Mouse (Mus musculus) cerebellum, adult 9-11 months (tissue): ENCODE measurements around the gene Hs2st1.
"Not testable (repeated sequence)": the region's sequence is repeated elsewhere in the genome, so short reads cannot be mapped to it uniquely, and the experiment has no call there.

Source experiments
- DNase-seq: peaks from one replicate; pipeline ENCODE4 v3.0.0; 2022

The Hs2st1 gene

GRCm38 (mm10) chr3:144570047-144570815, at the start of gene Hs2st1, which contains the start of gene Selenof:
Gene Hs2st1 (minus strand): TSS chr3:144570181.
Gene Selenof (plus strand): TSS chr3:144570304.
- DNase-seq, result peak; percentile 100

DNA sequence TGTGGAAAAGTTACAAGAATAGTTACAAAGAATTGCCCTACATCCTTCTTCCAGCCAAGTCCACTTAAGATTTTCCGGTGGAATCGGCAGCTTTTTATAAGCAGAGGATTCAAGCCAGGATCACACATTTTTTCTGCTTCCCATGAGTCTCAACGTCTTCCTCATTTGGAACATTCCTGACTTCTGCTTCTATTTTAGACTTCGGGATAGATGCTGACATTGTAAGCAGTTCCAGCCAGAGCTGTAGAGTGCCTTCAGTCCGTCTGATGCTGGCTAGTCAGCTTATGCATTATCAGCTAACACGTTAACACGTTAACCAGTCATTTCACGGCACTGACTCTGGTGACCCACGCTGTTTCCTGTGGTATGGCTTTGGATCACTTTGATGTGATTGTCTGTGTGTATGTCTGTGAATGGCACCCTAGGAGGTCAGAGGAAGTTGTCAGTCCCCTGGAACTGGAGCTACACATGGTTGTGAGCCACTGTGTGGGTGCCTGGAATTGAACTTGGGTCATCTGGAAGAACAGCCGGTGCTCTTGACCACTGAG, 47.7 kb upstream of the Hs2st1 start:
- no peak for DNase-seq

DNA sequence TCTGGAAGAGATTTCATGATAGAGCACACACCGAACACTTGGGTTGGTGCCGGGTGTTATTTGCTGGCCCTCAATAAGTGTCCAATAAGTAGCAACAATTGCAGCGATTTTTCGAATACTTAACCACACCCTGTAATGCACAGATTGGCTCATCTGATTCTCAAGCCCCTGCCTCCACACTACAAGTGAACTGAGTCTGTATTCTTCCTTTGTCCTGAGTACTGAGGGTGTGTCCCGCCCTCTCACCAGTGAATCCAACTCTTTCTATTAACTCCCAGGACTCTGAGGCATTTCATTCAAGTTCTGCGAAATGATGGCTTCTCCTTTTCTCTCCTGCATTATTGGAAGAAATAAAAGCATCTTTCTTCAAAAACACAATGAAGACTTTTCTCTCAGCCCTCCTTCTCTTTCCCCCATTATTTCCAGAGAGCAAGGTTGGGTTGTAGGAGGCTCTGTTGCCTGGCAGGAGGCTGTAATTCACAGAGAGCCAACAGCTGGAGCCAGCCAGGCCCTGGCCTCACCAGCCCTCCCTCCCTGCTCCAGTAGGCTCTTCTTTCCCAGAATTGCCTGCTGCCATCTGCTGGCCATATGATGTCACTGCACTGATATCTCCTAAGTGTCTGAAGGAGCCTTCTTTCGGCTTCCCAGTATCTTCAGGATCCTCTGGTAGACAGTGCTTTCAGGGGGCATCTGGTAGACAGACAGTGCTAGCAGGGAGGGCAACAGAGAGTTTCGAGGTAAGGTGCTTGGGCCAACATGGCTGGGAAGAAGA, 46.9 kb upstream of the Hs2st1 start:
- DNase-seq, result peak; percentile 73

GRCm38 (mm10) chr3:144615459-144615858, 45.5 kb upstream of the Hs2st1 start:
- no peak for DNase-seq

GRCm38 (mm10) chr3:144614698-144615097, 44.7 kb upstream of the Hs2st1 start:
- no peak for DNase-seq

GRCm38 (mm10) chr3:144614277-144614676, 44.3 kb upstream of the Hs2st1 start:
- no peak for DNase-seq

- DNase-seq, result no peak
Observed at GRCm38 (mm10) chr3:144612382-144612781, 42.4 kb upstream of the Hs2st1 start.

DNA sequence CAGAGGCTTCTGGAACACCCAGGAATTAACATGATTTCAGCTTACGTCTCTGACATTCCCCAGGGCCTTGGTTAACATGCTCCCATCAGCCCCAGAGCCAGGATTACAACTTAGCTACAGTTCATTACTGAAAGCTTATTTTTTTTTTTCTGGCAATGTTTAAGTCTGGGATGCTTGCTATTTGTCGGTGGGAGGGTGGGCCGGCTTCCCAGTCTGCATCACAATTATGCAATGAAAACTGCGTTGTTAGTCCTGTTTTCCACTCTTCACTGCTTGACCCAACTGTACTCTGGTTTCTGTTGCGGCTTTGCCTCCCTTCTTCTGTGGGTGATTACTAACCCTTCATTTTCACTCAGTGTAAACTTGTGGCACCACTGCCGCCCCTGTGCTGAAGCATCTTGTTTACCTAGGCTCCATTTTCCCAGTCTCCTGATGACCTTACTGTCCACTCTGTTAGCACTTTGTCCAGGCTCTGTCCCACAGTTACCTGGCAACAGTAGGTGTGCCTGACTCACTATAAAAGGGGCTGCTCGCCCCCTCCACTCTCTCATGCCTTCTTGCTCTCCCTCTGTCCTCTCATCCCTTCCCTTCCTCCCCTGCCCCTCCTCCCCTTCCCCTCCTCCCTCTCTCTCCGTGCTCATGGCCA, 41.8 kb upstream of the Hs2st1 start:
- no peak for DNase-seq

DNA sequence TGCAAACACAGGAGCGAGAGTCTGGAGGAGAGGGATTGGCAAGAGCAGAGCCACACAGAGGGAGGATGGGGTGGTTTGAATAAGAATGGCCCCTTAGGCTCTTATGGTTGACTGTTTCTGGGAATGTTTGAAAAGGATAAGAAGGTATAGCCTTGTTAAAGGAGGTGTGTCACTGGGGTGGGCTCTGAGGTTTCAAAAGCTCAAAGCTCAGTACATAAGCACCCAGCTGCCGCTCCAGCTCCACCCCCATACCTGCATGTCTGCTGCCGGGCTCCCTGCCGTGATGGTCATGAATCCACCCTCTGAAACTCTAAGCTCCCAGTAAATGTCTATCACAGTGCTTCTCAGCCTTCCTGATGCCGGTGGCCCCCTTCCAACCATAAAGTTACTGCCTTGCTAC, 40.8 kb upstream of the Hs2st1 start:
- no peak for DNase-seq

- DNase-seq, result no peak
Observed at GRCm38 (mm10) chr3:144608090-144608489, 38.1 kb upstream of the Hs2st1 start.

DNA sequence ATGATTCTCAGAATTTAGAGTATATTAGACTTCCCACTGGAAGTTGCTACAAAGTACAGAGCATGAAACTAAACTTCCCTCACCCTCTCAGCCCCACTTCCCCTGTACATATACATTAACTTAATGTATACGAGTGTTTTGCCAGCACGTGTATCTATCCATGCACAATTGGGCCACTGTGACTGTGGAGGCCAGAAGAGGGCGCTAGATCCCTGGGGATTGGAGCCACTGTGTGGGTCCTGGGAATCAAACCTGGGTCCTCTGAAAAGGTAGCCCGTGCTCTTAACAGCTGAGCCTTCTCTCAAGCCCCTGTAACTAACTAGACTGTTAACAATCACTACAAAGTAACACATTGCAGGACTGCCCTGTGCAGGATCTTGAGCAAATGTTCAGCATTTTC, 36.5 kb upstream of the Hs2st1 start:
- no peak for DNase-seq

DNA sequence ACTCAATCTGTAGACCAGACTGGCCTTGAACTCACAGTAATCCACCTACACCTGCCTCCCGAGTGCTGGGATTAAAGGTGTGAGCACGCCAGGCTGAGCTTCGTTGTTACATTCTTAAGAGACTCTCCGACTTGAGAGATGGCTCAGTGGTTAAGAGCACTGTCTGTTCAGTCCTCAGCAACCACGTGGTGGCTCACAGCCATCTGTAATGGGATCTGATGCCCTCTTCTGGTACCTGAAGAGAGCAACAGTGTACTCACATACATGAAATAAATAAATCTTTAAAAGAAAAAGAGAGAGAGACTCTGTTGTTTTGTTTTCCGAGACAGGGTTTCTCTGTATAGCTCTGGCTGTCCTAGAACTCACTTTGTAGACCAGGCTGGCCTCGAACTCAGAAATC, 35.8 kb upstream of the Hs2st1 start:
- not testable (repeated sequence) for DNase-seq

- no peak for DNase-seq
Observed at GRCm38 (mm10) chr3:144604205-144604604, 34.2 kb upstream of the Hs2st1 start.

GRCm38 (mm10) chr3:144603558-144603957, 33.6 kb upstream of the Hs2st1 start:
- DNase-seq, result no peak

DNA sequence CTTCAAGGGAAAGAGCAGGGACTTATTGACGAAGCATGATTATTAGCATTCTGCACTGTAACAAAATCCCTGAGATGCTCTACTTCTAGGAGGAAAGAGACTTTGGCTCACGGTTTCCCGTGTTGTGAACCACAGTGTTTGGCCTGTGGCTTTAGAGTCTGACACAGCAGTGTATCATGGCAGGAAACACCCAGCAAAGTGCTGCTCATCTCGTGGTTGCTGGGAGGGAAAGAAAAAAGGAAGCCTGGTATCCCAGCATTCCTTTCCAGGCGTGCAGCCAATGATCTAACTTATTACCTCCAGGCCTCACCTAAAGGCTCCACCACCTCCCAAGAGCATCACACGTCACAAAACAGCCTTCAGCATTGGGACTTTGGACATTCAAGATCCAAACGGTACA, 32.8 kb upstream of the Hs2st1 start:
- DNase-seq, result no peak

DNA sequence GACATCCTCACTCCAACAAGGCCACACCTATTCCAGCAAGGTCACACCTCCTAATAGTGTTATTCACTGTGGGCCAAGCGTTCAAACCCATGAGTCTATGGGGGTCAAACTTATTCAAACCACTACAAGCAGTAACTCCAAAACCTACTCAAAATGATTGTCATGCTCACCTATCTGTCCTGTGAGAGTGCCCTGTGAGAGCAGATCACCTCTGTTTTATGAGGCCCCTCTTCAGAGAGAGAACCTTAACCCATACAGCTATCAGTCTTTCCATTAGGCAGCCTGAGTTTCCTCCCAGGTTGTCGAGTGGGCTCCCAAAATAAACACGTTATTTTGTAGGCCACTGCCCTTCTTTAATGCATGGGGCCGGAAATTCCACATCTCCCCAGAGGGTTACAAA, 32.4 kb upstream of the Hs2st1 start:
- no peak for DNase-seq

DNA sequence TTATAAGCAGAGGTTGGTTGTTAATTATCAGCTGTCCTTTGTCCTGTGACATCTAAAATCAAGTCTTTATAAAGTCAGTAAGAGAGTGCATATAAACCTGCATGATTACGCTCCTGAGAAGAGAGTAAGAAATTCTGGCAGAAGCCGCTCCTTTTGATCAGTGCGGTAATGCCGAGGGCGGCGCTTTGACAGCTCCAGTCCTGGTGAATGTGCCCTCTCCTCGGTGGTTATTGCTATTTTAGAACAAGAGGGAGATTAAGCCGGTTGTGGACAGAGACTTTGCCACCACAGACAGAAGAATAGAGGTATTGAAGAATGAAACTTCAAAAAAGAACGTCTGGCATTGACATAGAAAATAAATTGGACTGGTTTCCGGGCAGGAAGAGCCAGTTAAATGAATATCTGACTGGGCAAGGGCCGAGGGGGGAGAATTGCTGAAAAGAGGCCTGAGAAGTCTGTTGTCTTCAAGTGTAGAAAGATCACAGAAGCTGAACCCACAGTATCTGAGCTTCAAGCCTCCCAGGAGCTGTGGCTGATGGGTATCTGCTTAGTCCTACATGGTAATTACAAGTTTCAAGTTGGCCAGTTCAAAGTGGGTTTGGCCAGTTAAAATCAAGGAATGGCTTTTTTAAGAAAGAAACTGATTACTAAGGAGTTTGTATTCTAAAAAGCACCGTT, 27.9 kb upstream of the Hs2st1 start:
- DNase-seq, result no peak

GRCm38 (mm10) chr3:144597121-144597520, 27.1 kb upstream of the Hs2st1 start:
- DNase-seq, result no peak

DNA sequence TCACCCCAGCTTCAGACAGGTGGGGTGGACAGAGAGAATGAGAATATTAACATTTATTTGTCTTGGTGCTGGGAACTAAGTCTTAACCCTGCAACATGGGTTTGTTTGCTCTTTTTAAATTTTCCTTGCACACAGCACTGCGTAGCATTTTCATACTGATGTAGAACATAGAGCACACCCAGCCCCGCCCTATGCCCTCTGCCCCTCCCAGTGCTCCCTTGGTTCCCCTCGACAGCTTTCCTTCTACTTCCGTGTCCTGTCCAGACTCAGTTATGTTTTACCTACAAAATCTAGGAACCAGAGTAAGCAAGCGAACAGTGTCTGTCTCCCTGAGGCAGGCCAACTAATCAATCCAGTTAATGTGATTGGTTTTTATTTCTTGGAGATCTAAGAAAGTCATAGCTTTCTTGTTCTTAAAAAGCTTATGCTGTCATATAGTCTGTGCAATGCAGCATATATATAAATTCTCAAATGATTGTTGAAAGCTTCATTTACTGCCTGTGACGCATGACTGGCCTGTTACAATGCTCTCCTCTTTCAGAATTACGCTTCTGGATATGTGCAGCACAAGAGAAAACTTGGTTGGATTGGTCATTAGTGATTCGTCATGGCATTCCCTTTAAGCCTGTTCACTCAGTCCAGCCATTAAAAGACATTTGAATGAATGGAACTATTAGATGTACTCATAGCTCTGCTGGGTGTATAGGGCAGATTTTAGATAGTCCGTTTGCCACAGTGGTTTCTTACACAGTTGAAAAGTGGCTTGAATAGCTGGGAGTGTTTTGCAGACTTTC, 23.2 kb upstream of the Hs2st1 start:
- DNase-seq, result no peak

DNA sequence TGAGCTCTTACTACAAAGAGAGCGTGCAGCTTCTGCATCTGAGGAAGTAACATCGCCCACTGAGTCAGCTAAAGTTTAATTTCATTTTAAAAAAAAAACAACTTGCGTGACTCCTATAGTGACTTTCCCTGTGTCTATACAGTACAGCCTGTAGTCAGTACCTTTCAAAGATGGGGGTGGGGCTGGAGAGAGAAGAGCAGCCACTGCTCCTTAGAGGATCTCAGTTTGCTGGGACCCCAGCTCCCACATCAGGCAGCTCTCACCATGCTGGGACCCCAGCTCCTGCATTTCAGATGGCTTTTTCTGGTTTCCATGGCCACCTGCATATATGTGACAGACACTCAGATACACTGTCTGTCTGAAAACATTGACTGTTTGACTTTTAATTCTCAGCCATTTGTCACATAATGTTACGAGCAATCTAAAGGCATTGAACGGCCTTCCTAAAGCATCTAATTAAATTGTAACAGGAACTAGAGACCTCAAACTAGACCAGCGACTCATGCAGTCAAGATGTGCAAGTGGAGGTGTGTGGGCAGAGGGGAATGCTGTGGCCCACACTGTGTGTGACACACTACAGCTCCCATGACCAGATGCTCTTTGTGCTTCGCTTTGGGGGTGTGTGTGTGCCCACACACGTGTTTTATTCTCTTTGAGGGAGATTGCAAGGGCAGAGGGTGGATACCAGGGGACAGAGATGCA, 19.4 kb upstream of the Hs2st1 start:
- no peak for DNase-seq

- DNase-seq, result no peak
Observed at GRCm38 (mm10) chr3:144586731-144587130, 16.8 kb upstream of the Hs2st1 start.
